Mouse (Mus musculus) C2C12 (cell line): ENCODE results near the gene Vti1a.

Experiments used
- CEBPB ChIP-seq: IDR thresholded peaks from one replicate; pipeline ENCODE4 v1.6.1; 2011; ENCODE audit warnings: low read depth, mild to moderate bottlenecking, control low read depth, moderate library complexity
- CTCF ChIP-seq: IDR thresholded peaks from one replicate; pipeline ENCODE4 v1.5.1; 2011; ENCODE audit not compliant: control insufficient read depth, insufficient read depth, insufficient read length
- MAX ChIP-seq: IDR thresholded peaks from one replicate; pipeline ENCODE4 v1.6.1; 2011; ENCODE audit warnings: mild to moderate bottlenecking, control low read depth
- MYOD1 ChIP-seq: IDR thresholded peaks from one replicate; pipeline ENCODE4 v1.6.1; 2011; ENCODE audit warnings: low read depth; ENCODE audit not compliant: control insufficient read depth, insufficient read length
- MYOG ChIP-seq: IDR thresholded peaks from one replicate; pipeline ENCODE4 v1.6.1; 2011; ENCODE audit not compliant: control insufficient read depth, insufficient read length; ENCODE audit errors: extremely low read depth
- USF1 ChIP-seq: IDR thresholded peaks from one replicate; pipeline ENCODE4 v1.6.1; 2011; ENCODE audit warnings: low read depth, mild to moderate bottlenecking, control low read depth, moderate library complexity

GRCm38 (mm10) chr19:55667787-55668186, 351.7 kb downstream of the Vti1a start:
- no peak for TF ChIP-seq MAX
- no peak for TF ChIP-seq CTCF
- TF ChIP-seq MYOG: no peak
- no peak for TF ChIP-seq CEBPB
- no peak for TF ChIP-seq USF1
- no peak for TF ChIP-seq MYOD1
